Mouse (Mus musculus): ENCODE measurements around the gene Fam76a.

- peak; percentile 92 for TF ChIP-seq POLR2A (IDR thresholded peaks at IDR 0.05; ENCODE audit: low read depth, low read length)
- no peak for TF ChIP-seq CTCF (IDR thresholded peaks at IDR 0.05; ENCODE audit: extremely low read depth, insufficient read length, insufficient replicate concordance, low read depth, low read length)
These were observed 38.1 kb downstream of the Fam76a start, which contains the start of gene Stx12 for GRCm38 (mm10) chr4:132884064-132884843.
